Mouse (Mus musculus) limb, embryonic 13.5 days (tissue): ENCODE results near the gene Tnpo3. TPM values are rescaled to one million over a fixed set of nuclear protein-coding genes. Genes with fewer than 3 reads are reported as not detected.

Source experiments
- ATAC-seq: fragments of 200-750 bp; cut with Nextera tagmentation; 2 replicates; pipeline ENCODE4 v1.8.0; 2017; ENCODE audit warnings: low read depth, moderate number of reproducible peaks, moderate TSS enrichment; ENCODE audit not compliant: low FRiP score
- H3K27ac ChIP-seq: fragments of 300-500 bp; sonication (generic); 2 replicates; pipeline ENCODE4 v1.5.1; 2015; ENCODE audit warnings: inconsistent platforms, mild to moderate bottlenecking, moderate library complexity
- H3K27me3 ChIP-seq: fragments of 300-500 bp; sonication (generic); 2 replicates; pipeline ENCODE4 v1.6.1; 2015; ENCODE audit warnings: mild to moderate bottlenecking, inconsistent platforms
- H3K36me3 ChIP-seq: fragments of 300-500 bp; sonication (generic); 2 replicates; pipeline ENCODE4 v1.6.1; 2015; ENCODE audit warnings: inconsistent platforms, mild to moderate bottlenecking, moderate library complexity
- H3K4me1 ChIP-seq: fragments of 300-500 bp; sonication (generic); 2 replicates; pipeline ENCODE4 v1.6.1; 2015; ENCODE audit warnings: inconsistent platforms
- H3K4me2 ChIP-seq: fragments of 300-500 bp; sonication (generic); replicated peaks from 2 replicates; pipeline ENCODE4 v1.6.1; 2015; ENCODE audit warnings: inconsistent platforms, mild to moderate bottlenecking, moderate library complexity
- H3K4me3 ChIP-seq: fragments of 300-500 bp; sonication (generic); 2 replicates; pipeline ENCODE4 v1.5.1; 2015; ENCODE audit warnings: moderate library complexity, mild to moderate bottlenecking, inconsistent platforms
- H3K9ac ChIP-seq: fragments of 300-500 bp; sonication (generic); 2 replicates; pipeline ENCODE4 v1.6.1; 2015; ENCODE audit warnings: mild to moderate bottlenecking, inconsistent platforms
- H3K9me3 ChIP-seq: fragments of 300-500 bp; sonication (generic); 2 replicates; pipeline ENCODE4 v1.6.1; 2016; ENCODE audit warnings: inconsistent platforms
- WGBS: fragments of 180-500 bp; shearing (Covaris S2); methylation state at CpG from one replicate; pipeline ENCODE4 v1.1.7; 2015; 5-methylcytosine and 5-hydroxymethylcytosine counted together
- polyA plus RNA-seq: library from polyadenylated mRNA; unstranded; fragments of >200 nt; fragmentation: Nextera tagmentation; extraction: Ambion mirVana; gene quantifications from 2 replicates; pipeline ENCODE4 v1.2.1, GENCODE M21; 2015

Tnpo3 gene
- polyA plus RNA-seq, 1 experiment from 2014 or later = 98.8 TPM

GRCm38 (mm10) chr6:29537221-29537620, 72.5 kb downstream of the Tnpo3 start:
- no peak for ATAC-seq
- H3K4me1 ChIP-seq = no peaks in the 10 kb centered on the region
- H3K27me3 ChIP-seq = no peaks in the 10 kb centered on the region
- H3K4me2 ChIP-seq = no peak overlapping the region
- WGBS = 85% methylated on average over 3 of the region's 3 CpGs
- H3K4me3 ChIP-seq = no peak overlapping the region
- H3K36me3 ChIP-seq = peaks cover 35% of the 10 kb centered on the region
- H3K9ac ChIP-seq = no peak overlapping the region; the same call in 1 of the 2 replicates
- no peak overlapping the region for H3K27ac ChIP-seq
- no peaks in the 10 kb centered on the region for H3K9me3 ChIP-seq

DNA sequence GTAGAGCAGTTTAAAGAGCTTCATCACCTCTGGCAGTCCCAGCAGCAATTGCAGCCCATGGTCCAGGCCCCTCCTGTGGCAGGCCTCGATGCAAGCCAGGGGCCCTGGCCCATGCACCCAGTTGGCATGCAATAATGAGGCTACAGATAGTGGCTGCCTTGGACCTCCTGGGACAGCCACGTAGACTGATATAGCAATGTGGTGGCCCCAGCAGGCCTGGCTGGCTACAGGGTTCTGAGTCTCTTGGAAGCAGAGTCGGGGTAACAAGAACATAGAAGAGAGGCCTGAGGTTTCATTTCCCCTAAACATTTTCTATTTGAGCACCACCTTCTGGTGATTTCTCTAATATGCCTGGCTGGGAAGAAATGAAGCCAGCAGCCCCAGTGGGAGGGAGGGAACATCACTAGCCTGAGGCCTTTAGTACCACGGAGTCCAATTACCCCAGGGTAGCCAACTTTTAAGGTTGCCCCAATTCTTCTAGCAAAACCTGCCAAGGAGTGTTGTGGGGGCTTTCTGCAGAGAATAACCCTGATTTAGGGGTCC, 73.0 kb downstream of the Tnpo3 start:
- Histone ChIP-seq H3K4me3 (no peak overlapping the region), H3K4me2 (no peak overlapping the region), H3K9ac (peak overlapping the region; percentile 13; the same call in 1 of the 2 replicates), H3K4me1 (no peaks in the 10 kb centered on the region), H3K9me3 (no peaks in the 10 kb centered on the region), H3K36me3 (peaks cover 30% of the 10 kb centered on the region), H3K27me3 (no peaks in the 10 kb centered on the region), H3K27ac (no peak overlapping the region)
- 60% methylated on average over 4 of the region's 4 CpGs for WGBS
- ATAC-seq = 0 out of 2 replicates have a peak, but pooled peaks have one; percentile 42

DNA sequence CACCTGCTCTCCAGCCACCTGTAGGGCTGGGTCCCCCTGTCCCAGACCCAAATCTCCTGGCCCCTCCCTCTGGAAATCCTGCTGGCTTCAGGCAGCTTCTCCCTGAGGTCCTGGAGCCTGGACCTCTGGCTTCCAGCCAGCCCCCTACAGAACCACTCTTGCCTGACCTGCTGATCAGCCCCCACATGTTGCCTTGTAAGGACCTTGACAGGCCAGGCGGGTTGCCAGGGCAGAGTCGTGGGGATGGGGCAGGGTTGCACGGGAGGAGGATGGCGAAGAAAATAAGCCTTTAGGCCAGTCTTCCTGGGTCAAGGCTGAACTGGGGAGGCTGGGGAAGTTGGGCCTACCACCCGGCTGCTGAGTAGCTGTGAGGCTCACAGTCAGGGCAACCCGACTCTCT, 74.4 kb downstream of the Tnpo3 start:
- H3K4me1 ChIP-seq = no peaks in the 10 kb centered on the region
- WGBS = 69% methylated on average over 6 of the region's 6 CpGs
- H3K4me2 ChIP-seq = no peak overlapping the region
- H3K27me3 ChIP-seq = peaks cover 11% of the 10 kb centered on the region
- H3K4me3 ChIP-seq = no peak overlapping the region
- no peak overlapping the region for H3K27ac ChIP-seq
- H3K9me3 ChIP-seq = no peaks in the 10 kb centered on the region
- no peak for ATAC-seq
- no peak overlapping the region for H3K9ac ChIP-seq
- H3K36me3 ChIP-seq = peaks cover 19% of the 10 kb centered on the region

DNA sequence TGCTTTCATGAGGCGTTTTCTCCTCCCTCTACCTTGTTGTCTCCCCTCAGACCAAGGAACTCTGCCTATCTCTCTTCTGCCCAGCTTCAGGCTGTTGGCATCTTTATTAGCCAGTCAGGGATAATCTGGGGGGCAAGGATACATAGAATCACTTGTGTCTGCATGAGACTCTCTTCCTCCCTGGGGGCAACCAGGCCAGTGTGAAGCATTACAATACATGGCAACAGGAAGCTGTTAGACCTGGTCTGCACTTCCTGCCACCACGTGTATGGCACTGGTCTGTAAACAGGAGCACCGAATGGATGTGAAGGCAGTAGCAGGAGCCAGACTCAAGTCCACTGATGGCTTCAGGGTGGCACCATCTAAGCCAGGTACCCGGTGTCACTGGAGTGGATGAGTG, 79.6 kb downstream of the Tnpo3 start:
- H3K9ac ChIP-seq = no peak overlapping the region
- 59% methylated on average over 4 of the region's 4 CpGs for WGBS

GRCm38 (mm10) chr6:29529444-29529820, 80.3 kb downstream of the Tnpo3 start:
- H3K4me2 ChIP-seq = no peak overlapping the region
- WGBS = 18% methylated on average over 2 of the region's 2 CpGs
- no peak for ATAC-seq

More for the DNA sequence above, 79.6 kb downstream of the Tnpo3 start:
- Histone ChIP-seq H3K4me2 (no peak overlapping the region), H3K36me3 (no peaks in the 10 kb centered on the region), H3K27me3 (peaks cover 63% of the 10 kb centered on the region), H3K9me3 (no peaks in the 10 kb centered on the region), H3K27ac (no peak overlapping the region), H3K4me3 (no peak overlapping the region), H3K4me1 (peaks cover 19% of the 10 kb centered on the region)
- ATAC-seq = no peak

DNA sequence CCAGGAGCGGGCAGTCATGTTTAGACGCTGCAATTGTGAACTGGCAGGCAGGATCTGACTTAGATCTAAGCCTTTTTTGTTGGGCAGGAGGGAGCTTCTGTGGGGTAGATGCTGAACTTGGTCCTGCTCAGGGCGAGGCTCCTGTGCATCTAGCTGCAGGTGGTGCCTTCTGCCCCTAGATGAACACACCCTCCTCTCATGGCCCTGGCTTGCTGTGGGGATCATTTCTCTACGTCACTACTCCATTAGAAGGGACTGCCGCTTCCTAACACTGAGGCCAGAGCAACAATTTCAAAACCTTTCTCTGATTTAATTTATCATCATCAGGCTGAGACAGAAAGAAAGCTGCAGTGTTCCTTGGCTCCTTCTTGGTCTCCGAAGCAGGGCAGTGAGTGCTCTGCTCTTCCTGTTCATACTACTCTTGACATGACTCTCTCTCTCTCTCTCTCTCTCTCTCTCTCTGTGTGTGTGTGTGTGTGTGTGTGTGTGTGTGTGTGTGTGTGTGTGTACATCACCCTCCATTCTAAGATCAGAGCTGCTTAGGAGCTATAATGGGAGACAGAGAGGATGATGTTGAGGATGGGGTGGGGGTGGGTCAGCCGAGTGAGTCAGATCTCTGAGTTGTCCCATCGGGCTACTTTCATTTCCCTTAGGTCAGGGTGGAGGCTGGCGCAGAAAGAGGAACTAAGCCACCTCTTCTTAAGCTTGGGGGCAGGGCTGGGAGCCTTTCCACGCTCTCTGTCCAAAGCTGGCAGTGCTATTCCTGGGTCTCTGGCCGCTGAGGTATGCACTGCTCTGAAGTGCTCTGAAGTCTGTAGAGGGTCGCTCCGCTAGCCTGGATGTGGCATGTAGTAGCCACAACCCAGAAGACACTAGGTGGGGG, 80.9 kb downstream of the Tnpo3 start:
- peaks cover 19% of the 10 kb centered on the region for H3K4me1 ChIP-seq
- 0 out of 2 replicates have a peak overlapping the region, but pooled peaks have one; percentile 97 for H3K4me2 ChIP-seq
- H3K9ac ChIP-seq = no peak overlapping the region
- H3K27me3 ChIP-seq = peaks cover 63% of the 10 kb centered on the region
- WGBS = 26% methylated on average over 13 of the region's 13 CpGs
- no peaks in the 10 kb centered on the region for H3K36me3 ChIP-seq
- no peak for ATAC-seq
- 0 out of 2 replicates have a peak overlapping the region, but pooled peaks have one; percentile 61 for H3K4me3 ChIP-seq
- no peaks in the 10 kb centered on the region for H3K9me3 ChIP-seq
- no peak overlapping the region for H3K27ac ChIP-seq

More at GRCm38 (mm10) chr6:29529444-29529820, 80.3 kb downstream of the Tnpo3 start:
- H3K4me3 ChIP-seq = no peak overlapping the region
- peaks cover 63% of the 10 kb centered on the region for H3K27me3 ChIP-seq
- no peaks in the 10 kb centered on the region for H3K36me3 ChIP-seq
- H3K9me3 ChIP-seq = no peaks in the 10 kb centered on the region
- peaks cover 19% of the 10 kb centered on the region for H3K4me1 ChIP-seq
- no peak overlapping the region for H3K9ac ChIP-seq
- H3K27ac ChIP-seq = no peak overlapping the region

- H3K4me2 ChIP-seq = peak overlapping the region; percentile 97
- ATAC-seq = no peak
- H3K9ac ChIP-seq = no peak overlapping the region
- peaks cover 19% of the 10 kb centered on the region for H3K4me1 ChIP-seq
- H3K27me3 ChIP-seq = peaks cover 63% of the 10 kb centered on the region
- no peaks in the 10 kb centered on the region for H3K9me3 ChIP-seq
- H3K36me3 ChIP-seq = no peaks in the 10 kb centered on the region
- H3K4me3 ChIP-seq = peak overlapping the region; percentile 61; the same call in 1 of the 2 replicates
- no peak overlapping the region for H3K27ac ChIP-seq
- 10% methylated on average over 8 of the region's 8 CpGs for WGBS
These were observed 81.6 kb downstream of the Tnpo3 start for GRCm38 (mm10) chr6:29528165-29528505.

- peak overlapping the region; percentile 25; the same call in 1 of the 2 replicates for H3K9ac ChIP-seq
- no peak for ATAC-seq
- peaks cover 63% of the 10 kb centered on the region for H3K27me3 ChIP-seq
- no peak overlapping the region for H3K27ac ChIP-seq
- H3K36me3 ChIP-seq = no peaks in the 10 kb centered on the region
- H3K9me3 ChIP-seq = no peaks in the 10 kb centered on the region
- 5% methylated on average over 34 of the region's 34 CpGs for WGBS
- peak overlapping the region; percentile 97 for H3K4me2 ChIP-seq
- peaks cover 19% of the 10 kb centered on the region for H3K4me1 ChIP-seq
- peak overlapping the region; percentile 61 for H3K4me3 ChIP-seq
These were observed 82.1 kb downstream of the Tnpo3 start for GRCm38 (mm10) chr6:29527361-29528164.

DNA sequence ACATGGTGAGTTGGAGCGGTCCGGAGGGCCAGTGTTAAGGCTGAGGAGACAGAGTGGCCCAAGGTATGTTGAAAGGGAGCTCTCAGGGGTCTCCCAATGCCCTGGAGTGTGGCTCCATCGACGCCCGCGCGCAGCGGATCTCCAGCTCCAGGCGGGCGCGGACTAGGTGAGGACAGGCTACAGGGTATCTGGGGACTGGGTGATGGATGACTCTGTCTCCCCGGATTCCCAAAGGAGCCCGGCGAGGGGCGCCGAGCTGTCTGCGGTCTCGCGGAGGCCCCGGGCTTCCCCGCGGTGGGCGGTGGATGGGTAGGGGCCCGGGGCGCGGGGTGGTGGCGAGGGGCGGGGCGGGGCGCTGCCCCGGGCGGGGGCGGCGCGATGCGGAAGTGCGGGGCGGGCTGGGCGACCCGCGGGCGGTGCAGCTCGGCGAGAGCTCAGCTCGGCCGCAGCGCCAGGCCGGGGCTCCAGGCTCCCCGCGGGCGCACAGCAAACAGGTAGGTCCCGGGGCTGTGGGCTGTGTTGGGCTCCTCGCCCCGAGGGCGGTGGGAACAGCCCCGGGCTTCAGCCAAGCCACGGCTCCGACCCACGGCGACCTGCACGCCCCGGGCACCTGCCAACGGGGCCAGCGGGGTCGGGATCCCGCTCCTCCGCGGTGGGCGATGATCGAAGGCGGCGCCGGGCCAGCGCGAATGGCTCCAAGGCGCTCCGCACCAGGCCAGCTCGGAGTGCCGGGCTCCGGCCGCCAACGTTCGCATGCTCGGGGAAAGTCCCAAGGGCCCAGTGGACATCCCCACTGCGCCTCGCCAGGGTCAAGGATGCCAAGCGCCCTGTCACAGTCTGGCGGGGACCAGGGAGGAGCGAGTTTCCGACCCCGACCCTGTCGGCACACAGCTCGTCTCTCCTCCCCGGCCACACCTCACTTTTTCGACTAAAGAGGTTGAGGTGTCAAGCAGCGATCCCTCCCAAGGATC, 83.1 kb downstream of the Tnpo3 start, which contains the start of gene Irf5:
TSS of gene Irf5 (plus strand) at position 345 of the 971 bp plus-strand sequence.
- H3K27me3 ChIP-seq = peaks cover 63% of the 10 kb centered on the region
- no peak within 1 kb of the TSS for H3K27ac ChIP-seq
- H3K4me1 ChIP-seq = peaks cover 19% of the 10 kb centered on the region
- peak within 1 kb of the TSS; percentile 61 for H3K4me3 ChIP-seq
- peak within 1 kb of the TSS; percentile 72 for H3K9ac ChIP-seq
- under 1% methylated on average over 81 of the region's 96 CpGs for WGBS
- no peaks in the 10 kb centered on the region for H3K36me3 ChIP-seq
- no peaks in the 10 kb centered on the region for H3K9me3 ChIP-seq
- peak within 1 kb of the TSS; percentile 97 for H3K4me2 ChIP-seq
- peak; percentile 35; the same call in 1 of the 2 replicates for ATAC-seq

DNA sequence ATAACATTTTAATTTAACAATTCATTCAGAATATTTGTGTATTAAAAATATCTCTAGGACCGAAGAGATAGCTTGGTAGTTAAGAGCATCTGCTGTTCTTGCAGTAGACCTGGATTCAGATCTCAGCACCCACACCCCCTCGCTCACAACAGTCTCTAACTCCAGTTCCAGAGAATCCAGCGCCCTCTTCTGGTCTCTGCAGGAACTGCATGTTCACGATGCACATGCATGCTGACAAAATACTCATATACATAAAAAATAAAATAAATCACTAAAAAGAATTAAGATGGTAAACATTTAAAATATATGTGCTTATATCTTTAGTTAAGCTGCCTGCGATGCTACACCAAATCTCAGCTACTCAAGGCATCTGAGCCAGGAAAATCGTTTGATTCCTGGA, 84.4 kb downstream of the Tnpo3 start:
- peaks cover 19% of the 10 kb centered on the region for H3K4me1 ChIP-seq
- no peak overlapping the region for H3K27ac ChIP-seq
- peaks cover 52% of the 10 kb centered on the region for H3K27me3 ChIP-seq
- no peak overlapping the region for H3K4me2 ChIP-seq
- no peaks in the 10 kb centered on the region for H3K9me3 ChIP-seq
- no peaks in the 10 kb centered on the region for H3K36me3 ChIP-seq
- 70% methylated on average over 6 of the region's 6 CpGs for WGBS
- ATAC-seq = no peak
- no peak overlapping the region for H3K4me3 ChIP-seq
- H3K9ac ChIP-seq = no peak overlapping the region

DNA sequence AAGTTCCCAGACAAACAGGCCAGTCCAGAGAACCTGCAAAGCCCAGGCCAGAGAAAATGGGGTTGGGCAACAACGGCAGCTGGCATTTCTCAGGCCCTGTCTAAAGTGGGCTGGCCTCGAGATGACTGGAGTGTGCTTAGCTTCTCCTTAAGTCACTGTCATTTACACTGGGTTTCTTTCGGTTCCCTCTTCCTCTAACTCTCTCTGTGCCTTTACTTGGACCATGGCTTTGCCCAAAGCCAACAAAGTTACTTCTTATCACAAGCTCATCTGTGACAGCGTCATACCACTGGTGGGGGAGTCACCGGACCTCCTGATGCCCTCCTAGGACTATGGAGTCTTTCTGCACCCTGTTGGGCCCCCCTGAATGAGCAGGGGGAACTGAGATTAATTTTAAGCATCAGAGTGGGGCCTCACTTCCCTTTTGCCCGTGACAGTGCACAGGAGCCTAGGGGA, 85.6 kb downstream of the Tnpo3 start:
- Histone ChIP-seq H3K36me3 (no peaks in the 10 kb centered on the region), H3K27ac (no peak overlapping the region), H3K4me3 (no peak overlapping the region), H3K9me3 (peaks cover 5% of the 10 kb centered on the region; the same call in 1 of the 2 replicates), H3K9ac (no peak overlapping the region), H3K4me2 (no peak overlapping the region), H3K27me3 (peaks cover 40% of the 10 kb centered on the region), H3K4me1 (peaks cover 19% of the 10 kb centered on the region)
- 53% methylated on average over 6 of the region's 6 CpGs for WGBS
- ATAC-seq = no peak
